Mouse (Mus musculus): ENCODE results near the gene Cdh4.

Cdh4 gene

DNA sequence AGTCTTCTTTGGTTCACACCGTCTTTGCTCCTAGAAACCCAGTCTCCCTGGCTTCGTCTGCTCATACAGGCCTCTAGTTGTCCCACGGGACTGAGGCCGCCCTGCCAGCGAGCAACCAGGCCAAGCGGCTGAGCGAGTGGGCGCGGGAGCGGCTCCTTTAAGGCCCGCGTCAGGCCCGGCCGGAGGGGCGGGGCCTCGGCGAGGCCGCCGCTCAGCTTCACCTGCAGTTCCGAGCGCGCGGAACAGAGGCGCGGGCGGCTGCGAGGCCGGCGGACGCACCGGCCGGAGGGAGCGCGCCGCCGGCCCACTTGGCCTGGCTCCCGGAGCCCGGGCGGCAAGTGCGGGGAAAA is at the start of gene Cdh4:
Gene Cdh4 (plus strand): TSS at position 241 of the 350 bp plus-strand sequence.
- DNase-seq (ENCODE audit: low spot score in 2 of 2), result no peak

- no peak for DNase-seq (ENCODE audit: low spot score in 2 of 2)
Observed at GRCm38 (mm10) chr2:179395442-179395841, 46.8 kb upstream of the Cdh4 start.

GRCm38 (mm10) chr2:179399645-179400249 is 42.5 kb upstream of the Cdh4 start:
- no peak for DNase-seq (ENCODE audit: low spot score in 2 of 2)

DNA sequence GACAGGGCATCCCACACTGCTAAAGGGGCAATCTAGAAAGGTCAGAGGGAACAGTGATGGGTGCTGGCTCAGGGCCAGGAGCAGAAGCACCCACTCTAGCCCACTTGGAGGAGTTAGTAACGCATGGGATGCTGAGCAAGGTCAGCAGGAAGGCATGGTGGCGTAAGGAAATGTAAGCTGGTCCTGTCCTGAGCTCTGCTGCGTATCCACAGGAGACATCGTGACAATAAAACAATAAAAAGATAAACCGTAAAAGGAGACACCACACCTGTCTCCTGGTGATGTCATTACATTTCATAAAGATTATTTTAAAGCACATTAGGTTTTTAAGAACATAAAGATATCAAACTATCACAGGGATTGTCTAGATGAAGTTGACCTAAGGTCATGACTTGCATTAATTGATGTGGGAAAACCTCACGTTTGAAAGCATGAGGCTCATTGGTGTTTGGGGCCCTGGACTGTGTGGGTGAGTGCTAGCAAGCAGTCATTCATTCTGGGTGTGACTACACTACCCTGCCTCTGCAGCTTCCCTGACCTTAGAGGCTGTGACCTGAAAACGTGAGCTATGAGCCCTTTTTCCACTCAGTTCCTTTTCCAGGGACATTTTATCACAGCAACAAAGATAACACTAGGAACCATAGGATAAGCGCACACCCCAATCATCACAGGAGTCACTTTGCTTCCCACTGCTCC is 31.2 kb upstream of the Cdh4 start:
- DNase-seq (ENCODE audit: low spot score in 2 of 2), result no peak

DNA sequence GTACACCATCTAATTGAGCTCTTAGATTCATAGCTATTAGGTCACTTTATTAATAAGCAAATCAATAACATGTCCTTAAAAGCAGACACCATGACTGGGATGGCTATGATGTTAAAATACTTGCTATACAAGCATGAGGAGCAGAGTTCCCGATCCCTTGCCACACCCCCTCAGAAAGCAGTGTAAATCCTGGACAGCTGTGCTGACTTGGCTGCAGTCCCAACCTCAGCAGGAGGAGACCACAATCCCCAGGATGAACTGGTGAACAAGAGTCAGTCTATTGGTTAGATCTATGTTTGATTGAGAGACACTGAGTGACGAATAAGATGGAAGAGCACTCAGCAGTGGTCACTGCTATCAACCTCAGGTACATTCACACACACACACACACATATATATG is 29.3 kb upstream of the Cdh4 start:
- DNase-seq (ENCODE audit: low spot score in 2 of 2), result no peak

GRCm38 (mm10) chr2:179414253-179414652 is 28.0 kb upstream of the Cdh4 start:
- DNase-seq (ENCODE audit: low spot score in 2 of 2), result no peak

DNA sequence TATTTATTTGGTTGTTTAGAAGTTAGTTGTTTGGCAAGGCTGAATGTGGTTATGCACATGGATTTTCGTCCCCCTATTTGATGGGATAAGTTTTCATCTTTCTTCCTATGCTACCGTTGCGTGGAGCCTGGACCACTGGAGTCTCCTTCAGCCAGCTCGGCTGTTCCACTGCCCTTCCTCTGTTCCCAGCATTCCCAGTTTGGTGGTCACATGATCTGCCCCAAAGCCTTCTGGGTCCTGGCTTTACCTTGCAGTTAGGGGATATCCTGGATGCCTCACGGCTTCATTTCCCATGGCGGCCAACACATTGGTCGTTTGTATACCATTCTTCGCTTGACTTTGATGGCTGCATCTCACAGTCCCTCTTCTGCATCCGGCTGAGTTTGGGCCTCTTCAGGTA is 27.5 kb upstream of the Cdh4 start:
- DNase-seq (ENCODE audit: low spot score in 2 of 2), result no peak

DNA sequence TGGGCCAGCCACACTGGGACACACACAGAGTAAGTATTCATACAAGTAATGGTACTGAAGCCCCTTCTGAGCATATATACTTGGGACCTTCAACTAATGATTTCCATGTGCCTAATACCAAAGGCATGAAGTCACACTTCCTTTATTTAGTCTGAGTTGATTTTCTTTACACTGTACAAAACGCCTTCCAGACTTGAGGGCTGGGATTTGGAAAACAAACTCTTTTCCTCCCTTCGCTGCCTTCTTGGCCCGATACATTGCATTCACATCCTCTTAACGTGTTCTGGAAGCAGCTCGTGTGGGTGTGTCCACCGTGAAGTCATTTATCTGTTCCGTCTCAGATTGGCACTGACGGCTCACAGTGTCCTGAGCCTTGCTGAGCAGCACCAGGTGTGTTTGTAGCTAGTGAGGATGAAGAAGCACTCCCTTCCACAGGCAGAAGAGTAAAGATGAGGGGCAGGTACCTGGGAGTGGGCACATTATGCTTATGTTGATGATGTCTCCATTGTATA is 26.3 kb upstream of the Cdh4 start:
- no peak for DNase-seq (ENCODE audit: low spot score in 2 of 2)

GRCm38 (mm10) chr2:179416587-179417227 is 25.5 kb upstream of the Cdh4 start:
- DNase-seq (ENCODE audit: low spot score in 2 of 2), result no peak

DNA sequence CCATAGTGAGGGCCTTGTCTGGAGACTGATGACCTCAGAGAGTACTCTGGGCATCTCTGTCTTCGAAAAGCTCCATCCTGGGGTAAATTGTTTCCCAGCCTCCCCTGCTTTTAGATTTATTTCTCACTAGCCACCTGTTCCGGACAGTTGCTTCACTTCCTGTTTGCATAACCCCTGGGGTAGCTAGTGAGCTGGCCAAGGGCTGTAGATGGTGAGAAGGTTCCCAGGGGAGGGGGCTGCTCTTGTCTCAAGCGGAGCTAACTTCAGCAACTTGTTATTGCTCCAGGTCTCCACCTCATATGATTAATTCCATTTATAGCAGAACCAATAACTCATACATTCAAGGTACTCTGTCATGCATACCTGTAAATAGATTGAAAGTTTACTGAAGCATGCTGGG is 16.6 kb upstream of the Cdh4 start:
- DNase-seq (ENCODE audit: low spot score in 2 of 2), result no peak

GRCm38 (mm10) chr2:179428889-179429288 is 13.3 kb upstream of the Cdh4 start:
- DNase-seq (ENCODE audit: low spot score in 2 of 2), result no peak

DNA sequence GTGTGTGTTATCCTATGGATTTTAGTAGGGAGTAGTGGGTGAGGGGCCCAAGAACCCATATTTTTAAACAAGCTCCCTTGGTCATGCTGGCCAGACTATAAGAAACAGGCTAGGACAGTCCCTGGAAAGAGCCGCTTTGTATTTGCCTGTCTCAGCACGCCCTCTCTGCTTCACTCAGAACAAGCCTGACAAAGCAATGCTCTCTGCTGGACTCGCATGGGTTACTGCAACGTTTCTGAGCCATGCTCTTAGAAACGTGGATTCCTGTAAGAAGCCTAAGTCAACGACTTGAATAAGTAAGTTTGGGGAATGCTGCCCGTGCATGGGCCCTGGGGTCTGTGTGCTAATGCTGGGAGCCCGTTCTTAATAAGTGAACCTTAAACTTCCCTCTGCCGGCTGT is 2.1 kb upstream of the Cdh4 start:
- no peak for DNase-seq (ENCODE audit: low spot score in 2 of 2)

DNA sequence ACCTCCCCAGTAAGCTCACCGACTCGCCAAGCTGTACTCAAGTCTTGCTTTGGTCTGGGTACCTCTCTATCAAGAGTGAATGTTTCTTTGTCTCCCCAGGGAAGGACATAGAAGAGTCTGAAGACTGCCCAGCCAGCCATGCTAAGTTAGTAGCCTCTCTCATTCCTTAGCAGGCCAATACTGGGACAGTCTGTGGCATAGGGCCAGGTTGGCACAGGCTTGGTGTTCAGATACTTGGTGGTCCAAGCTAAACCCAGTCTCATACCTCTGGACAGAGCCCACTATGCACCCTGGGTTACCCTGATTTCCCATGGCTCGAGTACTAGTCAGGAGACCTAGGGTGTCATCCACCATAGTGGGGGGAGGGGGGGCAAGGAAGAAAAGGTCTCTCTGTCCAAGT is 1.1 kb upstream of the Cdh4 start:
- DNase-seq (ENCODE audit: low spot score in 2 of 2), result no peak

DNA sequence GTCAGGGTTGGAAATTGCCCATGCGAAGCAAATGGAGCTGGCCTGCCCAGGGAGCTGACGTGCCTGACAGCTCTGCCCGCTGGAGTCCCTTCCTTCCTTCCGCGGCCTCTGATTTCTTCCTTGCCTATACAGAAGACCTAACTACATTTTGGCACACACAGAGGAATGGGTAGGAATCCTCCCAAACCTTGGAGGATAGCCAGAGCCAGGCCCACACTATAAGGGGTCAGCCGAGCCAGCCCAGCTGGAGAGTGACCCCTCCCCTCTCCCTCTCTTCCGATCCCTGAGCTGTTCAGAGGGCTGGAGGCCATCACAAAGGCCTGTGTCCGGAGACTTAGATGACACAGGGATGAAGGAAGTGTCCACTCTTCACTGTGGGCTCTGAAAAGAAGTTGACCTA is 514 bp upstream of the Cdh4 start:
- DNase-seq (ENCODE audit: low spot score in 2 of 2), result no peak

- DNase-seq (ENCODE audit: low spot score in 2 of 2), result no peak
Observed at GRCm38 (mm10) chr2:179442541-179443225, 452 bp downstream of the Cdh4 start.

DNA sequence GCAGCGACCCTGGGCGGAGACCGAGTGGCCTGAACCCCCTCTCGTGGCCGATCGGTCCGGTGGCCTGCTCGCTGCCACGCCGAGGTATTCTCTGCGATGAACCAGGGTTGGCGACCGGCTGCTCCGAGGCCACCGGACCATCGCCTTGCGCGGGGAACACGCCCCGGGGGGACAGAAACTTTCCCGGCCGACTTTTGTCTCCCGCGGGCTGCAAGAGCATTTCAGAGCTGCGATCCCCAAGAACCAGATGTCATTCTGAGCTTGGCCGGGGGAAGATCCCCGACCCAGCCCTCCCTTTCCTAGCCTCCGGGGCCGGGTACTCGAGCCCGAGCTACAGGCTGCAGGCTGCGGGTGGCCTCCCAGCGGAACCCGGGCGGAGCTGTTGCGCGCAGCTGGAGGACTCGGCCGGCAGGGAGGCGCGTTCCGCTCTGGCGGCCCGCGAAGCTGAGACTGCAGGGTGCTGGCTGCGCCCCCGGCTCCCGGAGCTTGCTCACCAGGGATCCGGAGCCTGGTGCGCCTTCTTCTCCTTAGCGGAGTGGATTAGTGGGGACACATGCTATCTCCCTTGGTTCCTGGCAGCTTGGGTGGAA is 1.1 kb downstream of the Cdh4 start:
- DNase-seq (ENCODE audit: low spot score in 2 of 2), result no peak

DNA sequence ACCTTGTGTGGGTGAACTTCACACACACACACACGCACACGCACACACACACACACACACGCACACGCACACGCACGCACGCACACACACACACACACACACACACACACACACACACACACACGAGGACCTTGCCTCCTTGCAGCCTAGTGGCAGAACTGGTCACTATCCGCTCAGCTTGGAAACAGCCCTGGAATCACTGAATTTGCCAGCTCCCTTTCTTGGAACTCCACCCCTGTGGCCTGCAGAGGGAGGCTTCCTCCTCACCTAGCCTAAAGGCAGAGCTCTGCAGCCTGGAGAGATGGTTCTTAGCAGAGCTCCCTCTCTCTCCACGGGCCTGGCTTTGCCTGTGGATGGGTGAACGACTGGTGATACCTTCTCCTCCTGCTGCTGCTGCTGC is 1.7 kb downstream of the Cdh4 start:
- no peak for DNase-seq (ENCODE audit: low spot score in 2 of 2)

DNA sequence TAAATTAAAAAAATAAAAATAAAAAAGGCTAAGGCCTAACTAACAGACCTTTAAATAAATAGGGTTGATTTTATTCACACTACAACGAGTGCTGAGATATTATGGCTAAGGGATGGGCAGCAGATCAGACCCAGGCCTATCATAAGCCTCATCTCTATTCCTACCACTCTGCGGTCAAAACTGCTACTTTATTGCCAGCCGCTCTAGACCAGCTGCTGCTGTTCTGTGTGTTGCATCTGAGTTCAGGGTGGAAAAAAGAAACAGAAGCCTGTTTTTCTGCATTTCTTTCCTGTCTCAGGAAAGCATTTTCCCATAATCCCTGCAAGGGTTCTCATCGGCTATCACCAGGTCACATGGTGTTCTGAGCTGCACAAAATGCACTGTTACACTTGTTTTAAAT is 6.0 kb downstream of the Cdh4 start:
- no peak for DNase-seq (ENCODE audit: low spot score in 2 of 2)

GRCm38 (mm10) chr2:179449018-179449417 is 6.8 kb downstream of the Cdh4 start:
- no peak for DNase-seq (ENCODE audit: low spot score in 2 of 2)

- no peak for DNase-seq (ENCODE audit: low spot score in 2 of 2)
Observed at GRCm38 (mm10) chr2:179459196-179459595, 17.0 kb downstream of the Cdh4 start.

- DNase-seq (ENCODE audit: low spot score in 2 of 2), result no peak
Observed at GRCm38 (mm10) chr2:179459606-179460005, 17.4 kb downstream of the Cdh4 start.

DNA sequence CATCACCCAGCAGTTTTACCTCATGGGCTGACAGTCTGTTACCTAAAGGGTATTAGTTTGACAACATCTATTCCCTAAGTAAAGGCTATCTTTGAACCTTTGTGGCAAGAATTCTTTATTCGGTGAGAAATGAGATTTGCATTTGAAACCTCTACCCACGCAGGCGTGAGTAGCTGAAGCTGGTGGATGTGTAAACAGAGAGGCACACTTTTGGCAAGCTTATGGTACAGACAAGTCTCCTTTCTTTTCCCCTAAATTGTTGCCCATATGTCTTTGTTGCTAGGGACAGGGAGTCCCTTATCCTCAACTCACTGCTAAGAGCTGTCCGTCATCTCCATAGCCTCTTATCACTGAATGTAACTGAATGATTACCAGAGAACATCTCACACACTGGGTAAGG is 21.3 kb downstream of the Cdh4 start:
- DNase-seq (ENCODE audit: low spot score in 2 of 2), result no peak

Data from natural killer cell, adult 2 months (primary cell).